ENCODE assay signal across 10 mouse cellular contexts in genomic region chr10:24836366-24837038, GRCm38 (mm10). TPM values are rescaled to one million over a fixed set of nuclear protein-coding genes. Genes with fewer than 3 reads are reported as not detected.
A peak's percentile ranks its signal among the peaks of the same experiment; 100 is the strongest.
DNase-seq lines count a peak whose midpoint lies in the region; ATAC-seq lines count a peak whose summit lies in the region.
"Had no signal": no experiment of that assay in that cellular context is flagged by ENCODE, and none has a peak within 500 bp of the region (broad histone marks: within the 10 kb centered on the region; RNA-seq: fewer than 3 reads in every experiment).

No protein-coding gene starts in this region.

- H3K36me3 ChIP-seq in liver, embryonic 12.5 days: no peaks in the 10 kb centered on the region
- H3K36me3 ChIP-seq in liver, embryonic 11.5 days (ENCODE audit: control insufficient read depth, insufficient read depth, low read length): no peaks in the 10 kb centered on the region
- H3K36me3 ChIP-seq in forebrain, embryonic 15.5 days: no peaks in the 10 kb centered on the region
- H3K36me3 ChIP-seq in limb, embryonic 13.5 days: no peaks in the 10 kb centered on the region
- H3K36me3 ChIP-seq in stomach, embryonic 15.5 days: no peaks in the 10 kb centered on the region

- H3K4me2 ChIP-seq in liver, embryonic 12.5 days: 0 out of 2 replicates have a peak overlapping the region, but pooled peaks have one; percentile 12
- no peak overlapping the region for H3K4me2 ChIP-seq in liver, embryonic 11.5 days
- H3K4me2 ChIP-seq in forebrain, embryonic 15.5 days (replicated peaks): peak overlapping the region; percentile 46
- peak overlapping the region; percentile 59; the same call in 1 of the 2 replicates for H3K4me2 ChIP-seq in limb, embryonic 13.5 days (replicated peaks)
- peak overlapping the region; percentile 42 for H3K4me2 ChIP-seq in stomach, embryonic 15.5 days

- ATAC-seq in liver, embryonic 12.5 days: no peak
- ATAC-seq in liver, embryonic 11.5 days (replicated peaks; ENCODE audit: low FRiP score): no peak
- peak; percentile 65 for ATAC-seq in forebrain, embryonic 15.5 days (replicated peaks)
- no peak for ATAC-seq in limb, embryonic 13.5 days (ENCODE audit: low FRiP score, low read depth)
- ATAC-seq in stomach, embryonic 15.5 days (ENCODE audit: insufficient read depth, low FRiP score, low read depth): no peak; the same call in 1 of the 2 replicates

- no peak overlapping the region for H3K9ac ChIP-seq in liver, embryonic 12.5 days
- no peak overlapping the region for H3K9ac ChIP-seq in liver, embryonic 11.5 days (ENCODE audit: low read depth, low read length)
- H3K9ac ChIP-seq in forebrain, embryonic 15.5 days (replicated peaks): no peak overlapping the region
- no peak overlapping the region for H3K9ac ChIP-seq in limb, embryonic 13.5 days
- no peak overlapping the region for H3K9ac ChIP-seq in stomach, embryonic 15.5 days

- H3K4me3 ChIP-seq in liver, embryonic 12.5 days: no peak overlapping the region
- H3K4me3 ChIP-seq in liver, embryonic 11.5 days (ENCODE audit: low read depth, low read length): no peak overlapping the region
- H3K4me3 ChIP-seq in forebrain, embryonic 15.5 days: peak overlapping the region; percentile 26
- 0 out of 2 replicates have a peak overlapping the region, but pooled peaks have one; percentile 26 for H3K4me3 ChIP-seq in limb, embryonic 13.5 days
- H3K4me3 ChIP-seq in stomach, embryonic 15.5 days (replicated peaks): no peak overlapping the region

- no peaks in the 10 kb centered on the region for H3K27me3 ChIP-seq in liver, embryonic 12.5 days (replicated peaks)
- no peaks in the 10 kb centered on the region for H3K27me3 ChIP-seq in liver, embryonic 11.5 days (replicated peaks; ENCODE audit: control insufficient read depth, insufficient read depth, low read length)
- no peaks in the 10 kb centered on the region for H3K27me3 ChIP-seq in forebrain, embryonic 15.5 days
- no peaks in the 10 kb centered on the region for H3K27me3 ChIP-seq in limb, embryonic 13.5 days
- H3K27me3 ChIP-seq in stomach, embryonic 15.5 days (replicated peaks): no peaks in the 10 kb centered on the region

- WGBS in liver, embryonic 12.5 days (ENCODE audit: insufficient replicate concordance): 70% methylated on average over 4 of the region's 4 CpGs
- 78% methylated on average over 4 of the region's 4 CpGs for whole genome bisulfite sequencing in liver, embryonic 11.5 days
- 46% methylated on average over 4 of the region's 4 CpGs for WGBS in forebrain, embryonic 15.5 days
- 64% methylated on average over 4 of the region's 4 CpGs for WGBS in limb, embryonic 13.5 days
- 48% methylated on average over 4 of the region's 4 CpGs for WGBS in stomach, embryonic 15.5 days

- DNase-seq in liver, embryonic 11.5 days (ENCODE audit: low spot score): no peak
- DNase-seq in urinary bladder, postnatal 36 days (ENCODE audit: low spot score in 2 of 2): no peak
- DNase-seq in urinary bladder, adult 2 months (ENCODE audit: low spot score): no peak
- DNase-seq in cerebellum, postnatal 25 days: no peak
- DNase-seq: cerebellum, adult 11-12 months; lung, postnatal 14 days had no signal

- H3K4me1 ChIP-seq in liver, embryonic 12.5 days: peaks cover 12% of the 10 kb centered on the region
- no peaks in the 10 kb centered on the region for H3K4me1 ChIP-seq in liver, embryonic 11.5 days (replicated peaks; ENCODE audit: control insufficient read depth, insufficient read depth, low read length)
- peaks cover 8% of the 10 kb centered on the region for H3K4me1 ChIP-seq in forebrain, embryonic 15.5 days
- H3K4me1 ChIP-seq in limb, embryonic 13.5 days: peaks cover 23% of the 10 kb centered on the region
- peaks cover 4% of the 10 kb centered on the region; the same call in 1 of the 2 replicates for H3K4me1 ChIP-seq in stomach, embryonic 15.5 days

- H3K9me3 ChIP-seq in liver, embryonic 12.5 days (replicated peaks): peaks cover 6% of the 10 kb centered on the region; the same call in 1 of the 2 replicates
- 0 out of 2 replicates have a peak, but pooled peaks cover 2% of the 10 kb centered on the region for H3K9me3 ChIP-seq in liver, embryonic 11.5 days (ENCODE audit: control insufficient read depth, low read length)
- H3K9me3 ChIP-seq in forebrain, embryonic 15.5 days: no peaks in the 10 kb centered on the region
- no peaks in the 10 kb centered on the region for H3K9me3 ChIP-seq in limb, embryonic 13.5 days
- no peaks in the 10 kb centered on the region for H3K9me3 ChIP-seq in stomach, embryonic 15.5 days

- no peak overlapping the region for H3K27ac ChIP-seq in liver, embryonic 12.5 days
- H3K27ac ChIP-seq in liver, embryonic 11.5 days (ENCODE audit: low read depth, low read length): no peak overlapping the region
- no peak overlapping the region for H3K27ac ChIP-seq in forebrain, embryonic 15.5 days (replicated peaks)
- no peak overlapping the region for H3K27ac ChIP-seq in limb, embryonic 13.5 days
- H3K27ac ChIP-seq in stomach, embryonic 15.5 days: no peak overlapping the region

RNA-seq across cellular contexts. Expression of gene Enpp3, which starts 6.1 kb away (rescaled TPM):
- polyA plus RNA-seq in liver, embryonic 12.5 days (2016; fragmentation: Nextera tagmentation; extraction: Ambion mirVana): 1.3 and 2.1 TPM in 2 replicates
- 2.2 and 2.4 TPM in 2 replicates for polyA plus RNA-seq in liver, embryonic 11.5 days (2014; fragmentation: Nextera tagmentation; extraction: Ambion mirVana)
- polyA plus RNA-seq in forebrain, embryonic 15.5 days (2015; fragmentation: Nextera tagmentation; extraction: Ambion mirVana): 1.5 and 2.1 TPM in 2 replicates
- polyA plus RNA-seq in limb, embryonic 13.5 days (2015; fragmentation: Nextera tagmentation; extraction: Ambion mirVana): 8.1 and 8.2 TPM in 2 replicates
- 6.9 and 9.5 TPM in 2 replicates for polyA plus RNA-seq in stomach, embryonic 15.5 days (2015; fragmentation: Nextera tagmentation; extraction: Ambion mirVana)
- 6.6 and 10.0 TPM in 2 replicates for polyA plus RNA-seq in urinary bladder, adult 2 months (2012; rRNA removed)

RNA-seq across cellular contexts. Expression of gene Med23, which starts 33.3 kb away (rescaled TPM):
- 11.3 and 11.6 TPM in 2 replicates for polyA plus RNA-seq in liver, embryonic 12.5 days (2016; fragmentation: Nextera tagmentation; extraction: Ambion mirVana)
- polyA plus RNA-seq in liver, embryonic 11.5 days (2014; fragmentation: Nextera tagmentation; extraction: Ambion mirVana): 20.0 and 22.0 TPM in 2 replicates
- polyA plus RNA-seq in forebrain, embryonic 15.5 days (2015; fragmentation: Nextera tagmentation; extraction: Ambion mirVana): 29.4 and 32.7 TPM in 2 replicates
- polyA plus RNA-seq in limb, embryonic 13.5 days (2015; fragmentation: Nextera tagmentation; extraction: Ambion mirVana): 26.7 and 29.0 TPM in 2 replicates
- polyA plus RNA-seq in stomach, embryonic 15.5 days (2015; fragmentation: Nextera tagmentation; extraction: Ambion mirVana): 15.0 and 18.2 TPM in 2 replicates
- 18.2 and 19.7 TPM in 2 replicates for polyA plus RNA-seq in urinary bladder, adult 2 months (2012; rRNA removed)

Comparison
In these comparisons a context has a peak if more than half of its experiments do, and no peak if none do; other contexts are left out.
1. H3K4me3 ChIP-seq: peak in forebrain, embryonic 15.5 days (single experiment) and limb, embryonic 13.5 days (single experiment); none in liver, embryonic 12.5 days (single experiment), liver, embryonic 11.5 days (single experiment) and stomach, embryonic 15.5 days (single experiment).